Mouse (Mus musculus): ENCODE measurements around the gene Pdcd5. TPM values are rescaled to one million over a fixed set of nuclear protein-coding genes. Genes with fewer than 3 reads are reported as not detected.

Pdcd5 gene
- polyA plus RNA-seq, 1 experiment from 2014 or later: 233 TPM

- ATAC-seq: no peak
- H3K36me3 ChIP-seq (ENCODE audit: control insufficient read depth, insufficient read depth, low read length): no peaks in the 10 kb centered on the region
- H3K27me3 ChIP-seq (ENCODE audit: control insufficient read depth, insufficient read depth, low read depth, low read length): no peaks in the 10 kb centered on the region
- peaks cover 4% of the 10 kb centered on the region; the same call in 1 of the 2 replicates for H3K4me1 ChIP-seq (ENCODE audit: control insufficient read depth, insufficient read depth, low read length)
- no peaks in the 10 kb centered on the region; the same call in 1 of the 2 replicates for H3K9me3 ChIP-seq (replicated peaks; ENCODE audit: control insufficient read depth, low read length, poor library complexity, severe bottlenecking)
- no peak overlapping the region for H3K4me3 ChIP-seq (ENCODE audit: low read depth, low read length)
- no peak overlapping the region for H3K4me2 ChIP-seq (ENCODE audit: low read length)
- WGBS: 47% methylated on average over 6 of the region's 6 CpGs
- no peak overlapping the region for H3K27ac ChIP-seq (ENCODE audit: low read length)
- no peak overlapping the region for H3K9ac ChIP-seq (ENCODE audit: low read depth, low read length)
These were observed 36.2 kb upstream of the Pdcd5 start for GRCm38 (mm10) chr7:35683409-35684122.

DNA sequence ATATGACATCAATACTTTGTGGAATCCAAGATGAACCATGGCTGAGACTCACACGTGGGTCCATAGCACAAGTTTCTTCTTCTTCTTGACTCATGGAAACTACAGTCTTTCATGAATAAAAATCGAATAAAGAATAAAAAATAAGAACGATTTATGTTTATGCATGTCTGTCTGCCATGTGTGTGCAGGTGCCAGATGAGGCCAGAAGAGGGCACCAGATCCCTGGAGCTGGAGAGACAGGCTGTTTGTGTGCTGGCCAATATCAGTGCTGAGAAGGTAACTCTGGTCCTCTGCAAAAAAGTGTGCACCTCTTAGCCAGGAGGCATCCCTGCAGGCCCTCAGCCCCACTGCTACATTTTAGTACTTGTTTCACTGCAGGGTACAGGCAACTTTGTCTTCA is 34.2 kb upstream of the Pdcd5 start:
- Histone ChIP-seq H3K9me3 (replicated peaks; ENCODE audit: control insufficient read depth, low read length, poor library complexity, severe bottlenecking) (no peaks in the 10 kb centered on the region; the same call in 1 of the 2 replicates), H3K4me1 (ENCODE audit: control insufficient read depth, insufficient read depth, low read length) (no peaks in the 10 kb centered on the region), H3K27me3 (ENCODE audit: control insufficient read depth, insufficient read depth, low read depth, low read length) (no peaks in the 10 kb centered on the region), H3K36me3 (ENCODE audit: control insufficient read depth, insufficient read depth, low read length) (no peaks in the 10 kb centered on the region), H3K27ac (ENCODE audit: low read length) (no peak overlapping the region), H3K4me2 (ENCODE audit: low read length) (no peak overlapping the region), H3K4me3 (ENCODE audit: low read depth, low read length) (no peak overlapping the region), H3K9ac (ENCODE audit: low read depth, low read length) (no peak overlapping the region)
- no peak for ATAC-seq
- 92% methylated on average over 3 of the region's 3 CpGs for WGBS

GRCm38 (mm10) chr7:35678976-35679375 is 31.7 kb upstream of the Pdcd5 start:
- H3K4me2 ChIP-seq (ENCODE audit: low read length): no peak overlapping the region
- no peak overlapping the region for H3K27ac ChIP-seq (ENCODE audit: low read length)
- ATAC-seq: no peak
- H3K4me1 ChIP-seq (ENCODE audit: control insufficient read depth, insufficient read depth, low read length): no peaks in the 10 kb centered on the region
- 79% methylated on average over 4 of the region's 4 CpGs for WGBS
- no peaks in the 10 kb centered on the region for H3K27me3 ChIP-seq (ENCODE audit: control insufficient read depth, insufficient read depth, low read depth, low read length)
- no peaks in the 10 kb centered on the region; the same call in 1 of the 2 replicates for H3K9me3 ChIP-seq (replicated peaks; ENCODE audit: control insufficient read depth, low read length, poor library complexity, severe bottlenecking)
- no peak overlapping the region for H3K9ac ChIP-seq (ENCODE audit: low read depth, low read length)
- H3K36me3 ChIP-seq (ENCODE audit: control insufficient read depth, insufficient read depth, low read length): no peaks in the 10 kb centered on the region
- H3K4me3 ChIP-seq (ENCODE audit: low read depth, low read length): no peak overlapping the region

GRCm38 (mm10) chr7:35668066-35669041 is 21.0 kb upstream of the Pdcd5 start:
- H3K4me1 ChIP-seq (ENCODE audit: control insufficient read depth, insufficient read depth, low read length): peaks cover 24% of the 10 kb centered on the region
- H3K9me3 ChIP-seq (replicated peaks; ENCODE audit: control insufficient read depth, low read length, poor library complexity, severe bottlenecking): no peaks in the 10 kb centered on the region
- ATAC-seq: peak; percentile 87
- peak overlapping the region; percentile 79 for H3K27ac ChIP-seq (ENCODE audit: low read length)
- no peak overlapping the region for H3K4me3 ChIP-seq (ENCODE audit: low read depth, low read length)
- WGBS: 9% methylated on average over 18 of the region's 18 CpGs
- H3K9ac ChIP-seq (ENCODE audit: low read depth, low read length): peak overlapping the region; percentile 23; the same call in 1 of the 2 replicates
- H3K36me3 ChIP-seq (ENCODE audit: control insufficient read depth, insufficient read depth, low read length): no peaks in the 10 kb centered on the region
- H3K4me2 ChIP-seq (ENCODE audit: low read length): peak overlapping the region; percentile 28; the same call in 1 of the 2 replicates
- H3K27me3 ChIP-seq (ENCODE audit: control insufficient read depth, insufficient read depth, low read depth, low read length): no peaks in the 10 kb centered on the region

DNA sequence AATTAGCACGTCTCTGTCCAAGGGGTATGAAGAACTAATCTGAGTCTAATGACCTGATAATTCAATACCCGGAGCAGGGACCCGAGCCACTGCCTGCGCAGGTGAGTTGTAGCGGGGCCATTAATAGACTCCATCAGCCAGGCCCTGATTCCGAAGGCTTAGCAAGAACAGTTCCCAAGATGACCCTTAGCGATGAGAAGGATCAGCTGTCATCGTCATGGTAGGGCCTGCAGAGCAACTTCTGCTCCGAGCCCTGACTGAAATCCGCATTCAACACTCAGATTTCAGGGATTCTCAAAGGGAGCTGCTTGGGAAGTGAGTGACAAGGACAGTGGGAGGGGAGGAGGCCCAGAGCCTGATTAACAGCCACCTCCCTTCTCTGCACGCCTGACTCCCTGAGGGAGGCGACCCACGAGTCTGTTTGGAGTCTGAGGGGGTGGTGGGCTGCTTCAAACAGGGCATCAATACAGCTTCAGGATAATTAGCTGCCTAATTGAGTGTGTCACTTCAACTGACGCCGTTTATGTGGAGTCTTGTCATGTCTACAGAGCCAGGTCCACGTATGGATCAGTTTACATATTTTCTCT is 16.6 kb upstream of the Pdcd5 start:
- Histone ChIP-seq H3K27ac (ENCODE audit: low read length) (no peak overlapping the region), H3K27me3 (ENCODE audit: control insufficient read depth, insufficient read depth, low read depth, low read length) (no peaks in the 10 kb centered on the region), H3K4me3 (ENCODE audit: low read depth, low read length) (no peak overlapping the region), H3K9me3 (replicated peaks; ENCODE audit: control insufficient read depth, low read length, poor library complexity, severe bottlenecking) (no peaks in the 10 kb centered on the region), H3K4me1 (ENCODE audit: control insufficient read depth, insufficient read depth, low read length) (peaks cover 21% of the 10 kb centered on the region), H3K36me3 (ENCODE audit: control insufficient read depth, insufficient read depth, low read length) (no peaks in the 10 kb centered on the region), H3K4me2 (ENCODE audit: low read length) (no peak overlapping the region), H3K9ac (ENCODE audit: low read depth, low read length) (no peak overlapping the region)
- ATAC-seq: no peak
- WGBS: 33% methylated on average over 16 of the region's 16 CpGs

DNA sequence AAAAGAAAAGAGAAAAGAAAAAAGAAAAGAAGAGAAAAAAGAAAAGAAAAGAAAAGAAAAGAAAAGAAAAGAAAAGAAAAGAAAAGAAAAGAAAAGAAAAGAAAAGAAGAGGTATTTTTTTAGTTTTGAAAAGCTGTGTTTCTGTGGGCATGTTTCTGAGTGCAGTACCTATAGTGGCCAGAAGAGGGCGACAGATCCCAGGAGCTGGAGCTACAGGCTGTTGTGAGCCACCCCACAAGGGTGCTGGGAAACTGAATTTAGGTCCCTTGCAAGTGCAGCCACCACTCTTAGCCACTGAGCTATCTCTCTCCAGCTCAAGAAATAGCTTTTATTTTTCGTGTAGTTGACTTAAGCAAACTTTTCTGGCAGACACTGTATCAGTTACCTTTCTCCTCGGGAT is 11.9 kb upstream of the Pdcd5 start:
- Histone ChIP-seq H3K9ac (ENCODE audit: low read depth, low read length) (no peak overlapping the region), H3K27me3 (ENCODE audit: control insufficient read depth, insufficient read depth, low read depth, low read length) (no peaks in the 10 kb centered on the region), H3K36me3 (ENCODE audit: control insufficient read depth, insufficient read depth, low read length) (no peaks in the 10 kb centered on the region), H3K4me1 (ENCODE audit: control insufficient read depth, insufficient read depth, low read length) (peaks cover 7% of the 10 kb centered on the region), H3K9me3 (replicated peaks; ENCODE audit: control insufficient read depth, low read length, poor library complexity, severe bottlenecking) (no peaks in the 10 kb centered on the region), H3K4me2 (ENCODE audit: low read length) (no peak overlapping the region), H3K4me3 (ENCODE audit: low read depth, low read length) (no peak overlapping the region), H3K27ac (ENCODE audit: low read length) (no peak overlapping the region)
- ATAC-seq: no peak
- WGBS: 59% methylated on average over 3 of the region's 3 CpGs

GRCm38 (mm10) chr7:35657829-35658228 is 10.5 kb upstream of the Pdcd5 start:
- Histone ChIP-seq H3K4me1 (ENCODE audit: control insufficient read depth, insufficient read depth, low read length) (no peaks in the 10 kb centered on the region), H3K27me3 (ENCODE audit: control insufficient read depth, insufficient read depth, low read depth, low read length) (no peaks in the 10 kb centered on the region), H3K9me3 (replicated peaks; ENCODE audit: control insufficient read depth, low read length, poor library complexity, severe bottlenecking) (no peaks in the 10 kb centered on the region), H3K9ac (ENCODE audit: low read depth, low read length) (no peak overlapping the region), H3K36me3 (ENCODE audit: control insufficient read depth, insufficient read depth, low read length) (no peaks in the 10 kb centered on the region), H3K4me2 (ENCODE audit: low read length) (no peak overlapping the region), H3K27ac (ENCODE audit: low read length) (no peak overlapping the region), H3K4me3 (ENCODE audit: low read depth, low read length) (no peak overlapping the region)
- ATAC-seq: no peak
- 40% methylated on average over 6 of the region's 6 CpGs for WGBS

DNA sequence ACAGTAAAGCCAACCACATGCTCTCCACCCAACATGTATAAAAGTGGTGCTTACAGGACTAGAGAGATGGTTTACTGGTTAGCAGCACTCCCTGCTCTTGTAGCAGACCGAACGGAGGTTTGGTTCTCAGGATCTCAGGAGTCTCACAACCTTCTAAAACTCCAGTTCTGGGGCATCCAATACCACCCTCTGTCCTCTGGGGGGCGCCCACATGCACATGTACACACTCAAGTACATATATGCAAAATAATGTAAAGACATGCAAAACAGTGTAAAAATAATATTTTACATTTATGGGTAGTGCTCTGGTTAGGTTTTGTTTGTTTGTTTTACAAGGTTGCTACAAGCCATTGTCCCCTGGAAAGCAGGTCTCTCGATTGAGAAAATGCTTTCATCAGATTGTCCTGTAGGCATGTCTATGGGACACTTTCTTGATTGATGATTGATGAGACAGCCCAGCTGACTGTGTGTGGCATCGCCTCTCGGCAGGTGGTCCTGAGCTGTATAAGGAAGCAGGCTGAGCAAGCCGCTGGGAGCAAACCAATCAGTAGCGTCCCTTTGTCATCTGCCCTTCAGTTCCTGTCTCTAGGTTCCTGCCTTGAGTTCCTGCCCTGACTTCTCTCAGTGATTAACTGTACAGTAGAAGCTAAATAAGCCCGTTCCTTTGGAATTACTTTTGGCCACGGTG is 4.4 kb upstream of the Pdcd5 start:
- H3K9ac ChIP-seq (ENCODE audit: low read depth, low read length): no peak overlapping the region
- no peak overlapping the region for H3K4me3 ChIP-seq (ENCODE audit: low read depth, low read length)
- H3K4me1 ChIP-seq (ENCODE audit: control insufficient read depth, insufficient read depth, low read length): peaks cover 2% of the 10 kb centered on the region; the same call in 1 of the 2 replicates
- H3K27ac ChIP-seq (ENCODE audit: low read length): no peak overlapping the region
- no peak overlapping the region for H3K4me2 ChIP-seq (ENCODE audit: low read length)
- no peaks in the 10 kb centered on the region for H3K36me3 ChIP-seq (ENCODE audit: control insufficient read depth, insufficient read depth, low read length)
- no peak for ATAC-seq
- H3K27me3 ChIP-seq (ENCODE audit: control insufficient read depth, insufficient read depth, low read depth, low read length): no peaks in the 10 kb centered on the region
- 86% methylated on average over 10 of the region's 10 CpGs for WGBS
- no peaks in the 10 kb centered on the region for H3K9me3 ChIP-seq (replicated peaks; ENCODE audit: control insufficient read depth, low read length, poor library complexity, severe bottlenecking)

All from midbrain, embryonic 16.5 days (tissue).